Mouse (Mus musculus) heart, adult 18-20 months (tissue): Measurements from ENCODE around the gene Gtf2a2. TPM values are rescaled to one million over a fixed set of nuclear protein-coding genes. Genes with fewer than 3 reads are reported as not detected.
A peak's percentile ranks its signal among the peaks of the same experiment; 100 is the strongest.

Source experiments
- DNase-seq, 2 experiments: peaks; one replicate each; pipeline ENCODE4 v3.0.0; 2021 to 2022; ENCODE audit warnings: mixed read lengths in 1 of 2
- total RNA-seq, 2 experiments: library from RNA; stranded (reverse); gene quantifications; 2 replicates each; pipeline ENCODE4 v1.2.3; 2021

The Gtf2a2 gene
- total RNA-seq, 2 experiments from 2014 or later: 50.2 to 56.3 TPM

GRCm38 (mm10) chr9:70053411-70053810 lies 41.1 kb downstream of the Gtf2a2 start:
- no peak for DNase-seq

GRCm38 (mm10) chr9:70062012-70062411 lies 49.7 kb downstream of the Gtf2a2 start:
- DNase-seq: no peak

- no peak for DNase-seq
These were observed 55.1 kb downstream of the Gtf2a2 start for GRCm38 (mm10) chr9:70067497-70067896.

- DNase-seq: peak; percentile 62 to 73
These were observed 57.6 kb downstream of the Gtf2a2 start for GRCm38 (mm10) chr9:70069961-70070435.

- DNase-seq: peak in 1 of 2 experiments; percentile 19
These were observed 60.0 kb downstream of the Gtf2a2 start for GRCm38 (mm10) chr9:70072387-70072786.

Other genes with a start within 250 kb of the Gtf2a2 start
- gene Bnip2, start 23.1 kb upstream of the Gtf2a2 start, total RNA-seq: 100 to 1,000 TPM; 101 to 103 TPM
- gene Gcnt3, start 25.5 kb downstream of the Gtf2a2 start, total RNA-seq: not detected
- 10 to 100 TPM; 32.8 to 34.6 TPM for gene Fam81a, start 130.0 kb downstream of the Gtf2a2 start, total RNA-seq
- 10 to 100 TPM in 1 of 2 experiments, 1 to 10 TPM in 1; 9.7 to 11.2 TPM for gene Myo1e, start 194.8 kb downstream of the Gtf2a2 start, total RNA-seq